Mouse (Mus musculus): ENCODE measurements around the gene Mgea5. TPM values are rescaled to one million over a fixed set of nuclear protein-coding genes. Genes with fewer than 3 reads are reported as not detected.
"Not testable (repeated sequence)": the region's sequence is repeated elsewhere in the genome, so short reads cannot be mapped to it uniquely, and the experiment has no call there.

The Mgea5 gene
- polyA plus RNA-seq (2012; rRNA removed): 74.9 and 76.7 TPM in 2 replicates

DNA sequence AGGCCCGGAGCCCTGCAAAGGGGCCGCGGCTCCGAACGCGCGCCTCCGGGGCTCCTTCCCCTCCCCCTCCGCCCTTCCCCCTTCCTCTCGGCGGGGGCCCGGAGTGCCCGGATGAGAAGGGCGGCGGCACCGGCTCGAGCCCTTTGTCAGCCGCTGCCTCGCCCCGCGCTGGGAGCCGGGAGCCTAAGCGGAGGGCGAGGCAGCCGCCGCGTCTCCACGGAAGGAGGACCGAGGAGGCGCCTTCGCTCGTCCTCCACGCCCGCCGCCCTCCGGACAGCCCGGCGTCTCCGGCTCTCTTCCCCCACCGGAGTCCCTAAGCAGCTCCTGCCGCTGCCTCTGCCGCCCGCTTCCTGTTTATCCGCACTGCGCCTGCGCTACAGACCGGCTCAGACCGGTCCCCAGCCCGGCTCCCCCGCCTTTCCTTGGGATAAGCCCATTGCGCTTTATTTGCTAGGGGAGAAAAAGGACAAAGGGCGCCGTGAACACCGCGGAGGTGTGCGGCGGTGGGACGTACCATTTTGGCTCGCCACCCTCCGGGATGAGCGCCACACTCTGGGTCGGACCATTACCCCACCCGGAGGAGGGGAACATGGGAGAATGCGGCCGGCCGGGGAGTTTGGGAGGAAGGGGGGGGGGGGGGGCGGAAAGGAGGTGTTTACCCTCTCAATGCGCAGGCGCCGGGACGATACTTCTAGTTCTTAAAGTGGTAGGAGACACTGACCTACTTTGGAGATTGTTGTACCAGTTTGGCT, at the start of gene Mgea5:
Mgea5 (minus strand) TSS at position 657 of the 752 bp plus-strand sequence.
- peak; percentile 98 for DNase-seq (ENCODE audit: low spot score)

DNA sequence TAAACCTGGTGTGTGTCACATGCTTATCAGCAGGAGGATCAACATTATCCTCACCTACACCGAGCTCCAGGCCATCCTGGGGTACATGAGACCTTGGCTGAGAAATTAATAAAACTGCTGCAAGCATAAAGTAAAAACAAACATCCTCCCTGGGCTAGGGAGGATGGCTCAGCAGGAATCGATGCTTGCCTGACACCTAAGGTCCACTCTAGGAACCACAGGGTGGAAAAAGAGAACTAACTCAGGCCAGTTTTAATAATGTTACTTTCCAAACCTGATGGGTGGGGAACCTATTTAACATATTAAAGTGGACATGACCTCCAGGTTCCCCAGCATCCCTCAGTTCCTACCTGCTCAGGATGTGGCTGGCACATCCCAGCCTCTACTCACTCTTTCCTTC, 47.0 kb upstream of the Mgea5 start:
- DNase-seq (ENCODE audit: low spot score): no peak

DNA sequence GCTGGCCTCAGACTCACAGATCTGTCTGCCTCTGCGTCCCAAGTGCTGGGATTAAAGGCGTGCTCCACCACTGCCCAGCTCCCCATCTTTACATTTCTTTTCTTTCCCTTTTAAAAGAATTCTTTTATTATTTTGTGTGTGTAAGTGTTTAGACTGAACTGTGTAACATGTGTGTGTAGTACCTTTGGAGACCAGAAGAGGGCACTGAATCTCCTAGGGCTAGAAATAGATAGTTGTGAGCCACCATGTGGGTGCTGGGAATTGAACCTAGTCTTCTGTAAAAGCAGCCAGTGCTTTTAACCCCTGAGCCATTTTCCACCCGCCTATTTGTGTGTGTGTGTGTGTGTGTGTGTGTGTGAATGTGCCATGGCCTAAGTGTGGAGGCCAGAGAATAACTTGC, 44.1 kb upstream of the Mgea5 start:
- no peak for DNase-seq (ENCODE audit: low spot score)

DNA sequence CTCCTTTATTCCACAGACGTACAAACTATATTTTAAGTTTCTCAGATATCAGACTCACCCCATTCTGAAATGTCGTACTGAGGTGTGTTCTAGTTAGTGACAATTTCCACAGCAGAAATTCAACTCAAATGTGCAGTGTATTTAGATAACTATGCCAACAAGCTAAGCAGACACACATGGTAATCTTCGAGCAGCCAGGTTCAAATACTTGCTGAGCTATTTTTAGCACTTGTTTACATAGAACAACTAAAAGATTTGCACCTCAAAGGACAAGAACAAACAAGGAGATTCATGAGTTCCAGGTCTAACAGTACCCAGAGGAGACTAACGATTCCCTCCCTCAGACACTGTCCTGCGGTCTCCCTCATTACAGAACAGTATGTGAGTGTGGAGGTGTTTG, 43.5 kb upstream of the Mgea5 start:
- no peak for DNase-seq (ENCODE audit: low spot score)

DNA sequence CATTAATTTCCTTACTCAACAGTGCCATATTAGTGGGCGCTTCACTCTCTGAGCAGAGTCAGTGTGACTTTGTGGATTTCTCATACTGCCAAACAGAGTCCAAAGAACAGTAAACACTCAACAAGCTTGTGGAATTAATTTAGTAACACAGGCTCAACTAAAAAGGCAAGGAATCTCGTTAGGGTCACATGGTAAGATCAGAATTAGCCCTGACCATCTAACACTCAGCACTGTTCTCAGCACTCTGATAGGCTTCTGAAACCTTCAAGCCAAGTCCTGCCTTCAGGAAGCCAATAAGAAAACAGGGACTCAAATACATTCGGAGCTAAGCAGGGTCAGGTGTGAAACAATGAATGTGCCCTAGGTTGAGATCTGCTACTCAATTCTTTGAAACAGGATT, 42.5 kb upstream of the Mgea5 start:
- DNase-seq (ENCODE audit: low spot score): no peak

DNA sequence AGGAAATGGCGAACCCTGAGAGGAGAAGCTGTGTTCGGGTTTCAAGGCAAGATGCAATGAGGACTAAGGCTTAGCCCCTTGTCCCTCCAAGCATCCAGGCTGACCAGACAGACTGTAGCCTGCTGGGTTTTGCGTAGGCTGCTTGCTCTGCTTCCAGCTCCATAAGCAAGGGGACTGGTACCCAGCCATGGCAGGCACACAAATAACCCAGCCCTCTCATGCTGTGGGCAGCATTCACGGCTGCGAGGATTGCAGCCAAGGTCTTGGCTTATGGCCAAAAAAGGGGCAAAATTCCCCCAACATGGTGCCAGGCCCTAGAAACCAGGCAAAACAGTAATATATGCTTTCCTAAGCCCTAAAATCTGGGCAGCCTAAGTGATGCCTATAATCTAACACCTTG, 38.2 kb upstream of the Mgea5 start:
- no peak for DNase-seq (ENCODE audit: low spot score)

DNA sequence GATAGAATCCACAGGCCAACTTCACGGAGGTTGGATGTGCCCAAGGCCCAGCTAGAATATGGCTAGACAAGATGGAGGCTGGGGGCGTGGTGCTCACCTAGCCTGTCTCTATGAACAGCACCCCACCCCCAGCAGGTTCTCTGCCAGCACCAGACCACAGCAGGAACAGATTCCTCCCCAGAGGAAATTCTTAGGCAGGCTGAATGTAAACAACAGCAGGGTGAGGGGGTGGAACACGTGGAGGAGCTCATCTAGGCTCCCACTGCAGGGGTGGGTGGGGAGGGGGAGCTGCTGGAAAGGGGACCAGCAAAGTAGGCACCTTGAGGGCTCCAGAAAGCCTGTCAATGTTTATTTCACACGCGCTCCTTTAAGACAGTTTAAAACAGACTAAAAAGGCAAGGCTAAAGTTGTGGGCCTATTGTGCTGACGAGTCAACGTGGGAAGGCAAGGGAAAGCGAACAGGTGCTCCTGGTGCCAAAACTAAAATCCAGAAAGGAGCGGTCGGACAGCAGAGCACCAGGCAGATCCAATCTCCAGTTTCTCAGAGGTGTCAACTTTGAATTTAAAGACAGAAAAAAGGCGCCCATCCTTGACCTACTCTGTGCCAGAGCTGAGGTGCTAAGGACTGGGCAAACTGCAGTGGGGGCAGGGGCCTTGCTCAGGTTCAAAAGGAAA, 34.3 kb upstream of the Mgea5 start:
- no peak for DNase-seq (ENCODE audit: low spot score)

DNA sequence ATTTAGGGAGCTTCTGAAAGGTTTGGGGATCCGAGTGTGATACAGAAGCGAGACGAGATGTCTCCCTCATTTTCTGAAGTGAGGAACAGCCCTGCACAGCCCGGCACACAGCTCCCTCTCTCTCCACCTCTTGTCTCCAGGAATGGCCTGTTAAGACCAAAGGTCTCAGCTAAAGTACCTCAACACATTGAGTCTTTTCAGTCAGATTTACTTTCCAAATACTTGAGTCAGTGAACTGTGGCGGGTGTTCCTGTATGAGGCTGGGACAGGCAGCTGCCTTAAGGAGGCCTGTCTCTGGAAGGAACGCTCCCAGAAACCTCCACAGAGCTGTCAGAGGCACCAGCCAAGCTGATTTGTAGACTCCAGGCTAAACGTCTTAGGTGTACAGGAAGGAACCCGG, 33.1 kb upstream of the Mgea5 start:
- DNase-seq (ENCODE audit: low spot score): no peak

DNA sequence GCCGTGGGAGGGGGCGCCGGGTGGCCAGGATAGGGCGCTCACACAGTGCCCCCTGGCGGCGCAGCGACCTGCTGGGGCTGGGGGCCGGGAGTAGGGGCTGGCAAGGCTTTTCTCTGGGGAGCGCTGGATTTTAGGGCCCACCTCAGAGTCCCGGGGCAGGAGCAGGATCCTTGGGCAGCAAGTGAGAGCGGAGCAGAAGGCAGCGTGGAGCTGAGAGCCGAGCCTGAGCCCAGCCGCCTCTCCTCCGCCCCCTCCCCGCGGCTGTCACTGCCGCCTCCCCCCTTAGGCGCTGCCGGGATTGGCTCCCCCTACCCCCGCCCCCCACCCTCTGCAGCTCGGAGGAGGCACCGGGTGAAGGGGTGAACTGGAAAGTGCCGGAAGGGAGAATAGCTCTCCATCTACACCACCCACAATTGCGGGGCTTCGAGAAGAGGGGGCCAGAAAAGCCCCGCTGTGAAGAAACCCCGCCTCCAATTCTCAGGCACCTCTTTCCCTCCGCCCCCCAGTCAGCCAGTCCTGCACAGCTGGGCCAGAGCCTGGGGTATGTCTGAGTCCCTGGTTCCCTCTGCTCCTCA, 32.3 kb upstream of the Mgea5 start, which contains the start of gene Kcnip2:
Kcnip2 (minus strand) TSS at position 231 of the 575 bp plus-strand sequence.
- no peak for DNase-seq (ENCODE audit: low spot score)

DNA sequence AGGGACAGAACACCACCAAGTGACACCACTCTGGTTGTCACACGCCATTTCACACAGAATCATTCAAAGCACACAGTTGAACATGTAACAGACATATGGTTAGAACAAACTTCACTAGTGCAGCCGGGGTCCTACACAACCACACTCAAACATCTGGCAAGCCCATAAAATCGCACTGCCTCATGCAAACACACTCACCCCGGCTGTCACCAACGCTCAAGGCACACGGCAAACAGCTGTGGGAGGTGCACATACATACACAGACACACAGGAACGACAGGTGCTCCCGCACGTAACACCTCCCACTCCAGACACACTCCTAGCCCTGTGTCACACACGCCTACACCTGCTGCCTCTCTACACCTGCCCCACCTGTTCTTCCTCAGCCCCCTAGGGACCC, 31.5 kb upstream of the Mgea5 start:
- DNase-seq (ENCODE audit: low spot score): no peak

DNA sequence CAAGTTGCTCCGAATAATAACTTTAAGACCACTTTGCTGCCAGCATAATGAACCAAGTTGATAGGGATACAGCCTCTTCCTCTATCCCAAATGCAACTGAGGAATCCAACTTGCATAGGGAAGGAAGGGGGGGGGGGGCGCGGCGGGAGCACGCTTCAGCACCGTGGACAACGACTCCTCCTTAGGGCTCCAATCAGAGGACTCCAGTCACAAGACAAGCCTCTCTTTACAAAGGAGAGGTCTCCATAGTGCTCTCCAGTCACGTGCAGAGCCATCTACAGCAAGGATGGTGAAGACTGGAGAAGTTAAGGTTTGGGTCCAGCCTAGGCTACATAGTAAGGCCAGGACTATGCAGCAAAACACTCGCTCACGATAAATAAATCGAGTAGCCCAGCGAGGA, 30.2 kb upstream of the Mgea5 start:
- no peak for DNase-seq (ENCODE audit: low spot score)

DNA sequence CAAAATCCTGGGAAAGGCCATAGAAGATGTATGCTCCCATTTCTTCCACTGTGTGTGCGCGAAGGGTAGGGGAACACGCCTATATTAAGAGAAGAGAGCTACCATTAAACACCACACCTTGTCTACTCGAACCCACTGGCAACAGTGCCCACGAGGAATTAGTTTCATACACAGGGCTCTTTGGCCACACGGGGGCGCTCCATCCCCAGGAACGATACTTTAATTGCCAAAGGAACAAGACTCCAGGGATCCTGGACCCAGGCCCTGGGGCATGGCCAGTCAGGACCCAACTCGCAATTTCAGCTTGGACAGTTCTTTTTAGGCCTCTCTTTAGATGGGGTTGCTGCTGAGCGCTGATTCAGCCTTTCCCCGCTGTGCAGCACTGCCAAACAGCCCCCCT, 29.6 kb upstream of the Mgea5 start:
- peak; percentile 73 for DNase-seq (ENCODE audit: low spot score)

DNA sequence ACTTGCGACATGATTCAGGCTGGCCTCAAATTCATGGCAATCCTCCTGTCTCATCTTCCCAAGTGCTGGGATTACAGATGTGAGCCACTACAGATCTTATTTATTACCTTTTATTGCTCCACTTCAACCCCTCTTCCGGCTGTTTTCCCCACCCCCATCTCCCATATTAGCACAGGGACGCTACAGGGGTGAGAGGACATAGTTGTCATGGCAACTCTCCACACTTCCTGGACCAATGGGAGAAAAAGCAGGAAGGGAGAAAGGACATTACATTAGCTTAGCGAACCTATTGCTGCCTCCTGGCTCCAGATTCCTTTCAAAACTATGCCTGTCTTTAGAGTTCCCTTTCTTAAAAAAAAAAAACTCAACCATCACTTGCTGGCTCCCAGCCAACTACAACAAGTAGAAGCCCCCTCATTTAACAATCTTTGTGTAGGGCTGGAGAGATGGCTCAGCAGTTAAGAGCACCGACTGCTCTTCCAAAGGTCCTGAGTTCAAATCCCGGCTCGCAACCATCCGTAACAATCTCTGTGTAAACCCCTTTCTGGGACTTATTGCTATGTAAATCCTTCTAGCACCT, 29.1 kb upstream of the Mgea5 start:
- no peak for DNase-seq (ENCODE audit: low spot score)

DNA sequence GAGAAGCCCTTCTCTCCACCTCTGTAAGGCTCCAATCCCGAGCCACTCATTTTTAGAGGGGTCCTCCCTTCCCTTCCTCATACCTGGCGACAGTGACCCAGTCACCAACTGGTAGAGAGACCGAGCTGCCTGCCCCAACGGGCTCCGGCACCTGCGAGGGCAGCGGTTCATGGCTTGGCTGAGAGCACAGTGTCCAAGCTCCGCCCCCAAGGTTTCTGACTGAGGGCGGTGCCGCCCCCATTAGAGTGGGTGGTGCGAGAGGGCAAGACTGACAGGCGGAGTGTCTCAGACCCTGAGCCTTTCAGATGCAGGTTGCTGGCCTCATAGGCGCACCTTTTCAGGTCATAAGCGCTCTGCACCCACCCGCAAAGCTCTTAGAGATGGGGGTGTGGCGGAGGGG, 28.5 kb upstream of the Mgea5 start:
- no peak for DNase-seq (ENCODE audit: low spot score)

DNA sequence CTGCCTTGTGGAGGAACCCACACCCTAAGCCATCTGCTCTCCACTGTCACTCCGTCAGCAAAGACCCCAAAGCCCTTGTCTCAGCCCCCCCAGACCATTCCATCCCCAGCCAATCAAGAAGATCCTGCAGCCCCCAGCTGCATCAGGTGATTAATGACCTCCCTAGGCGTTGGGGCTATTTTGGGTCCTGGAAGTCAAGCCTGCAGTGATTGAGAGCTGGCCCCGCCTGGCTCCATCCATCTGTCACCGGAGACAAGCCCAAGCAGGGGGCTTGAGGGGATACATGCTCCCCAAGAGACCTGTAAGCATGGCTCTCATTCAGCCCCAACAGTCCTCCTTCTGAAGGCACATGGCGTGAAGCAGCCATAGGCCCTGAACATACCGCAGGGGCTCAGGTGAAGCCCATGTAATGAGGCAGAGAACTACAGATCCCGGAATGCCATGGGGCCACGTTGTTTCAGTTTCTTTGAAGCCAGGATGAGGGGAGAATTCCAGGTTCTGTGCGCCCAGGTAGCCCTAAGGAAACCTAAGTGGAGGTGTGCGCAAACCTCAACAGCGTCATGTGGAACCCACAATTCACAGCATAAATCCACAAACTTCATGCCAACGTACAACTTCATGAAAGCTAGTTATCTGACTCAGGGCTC, 27.5 kb upstream of the Mgea5 start:
- no peak for DNase-seq (ENCODE audit: low spot score)

DNA sequence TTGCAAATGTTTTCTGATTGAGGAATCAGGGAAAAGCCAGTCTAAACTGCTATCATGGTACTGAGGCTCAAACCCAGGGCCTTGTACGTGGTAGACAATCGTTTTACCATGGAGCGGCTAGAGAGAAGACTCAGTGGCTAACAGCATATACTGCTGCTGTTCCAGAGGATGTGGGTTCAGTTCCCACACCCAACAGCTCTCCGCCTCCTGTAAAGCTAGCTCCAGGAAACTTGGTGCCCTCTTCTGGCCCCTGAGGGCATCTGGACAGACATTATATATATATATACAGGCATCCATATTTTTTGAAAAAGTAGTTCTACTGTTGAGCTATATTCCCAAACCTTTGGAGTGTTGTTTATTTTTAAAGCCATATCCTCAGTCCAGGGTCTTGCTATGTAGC, 24.1 kb upstream of the Mgea5 start:
- DNase-seq (ENCODE audit: low spot score): no peak

DNA sequence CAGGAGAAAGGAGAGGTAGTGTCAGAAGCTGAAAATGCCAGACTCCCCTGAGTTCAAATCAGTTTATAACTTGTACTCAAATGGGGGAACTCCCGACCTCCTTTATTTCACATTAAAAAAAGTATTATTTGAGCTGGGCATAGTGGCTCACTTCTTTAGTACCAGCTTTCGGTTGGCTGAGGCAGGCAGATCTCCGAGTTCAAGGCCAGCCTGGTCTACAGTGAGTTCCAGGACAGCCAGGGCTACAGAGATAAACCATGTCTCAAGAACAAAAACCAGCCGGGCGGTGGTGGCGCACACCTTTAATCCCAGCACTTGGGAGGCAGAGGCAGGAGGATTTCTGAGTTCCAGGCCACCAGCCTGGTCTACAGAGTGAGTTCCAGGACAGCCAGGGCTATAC, 22.2 kb upstream of the Mgea5 start:
- not testable (repeated sequence) for DNase-seq (ENCODE audit: low spot score)

DNA sequence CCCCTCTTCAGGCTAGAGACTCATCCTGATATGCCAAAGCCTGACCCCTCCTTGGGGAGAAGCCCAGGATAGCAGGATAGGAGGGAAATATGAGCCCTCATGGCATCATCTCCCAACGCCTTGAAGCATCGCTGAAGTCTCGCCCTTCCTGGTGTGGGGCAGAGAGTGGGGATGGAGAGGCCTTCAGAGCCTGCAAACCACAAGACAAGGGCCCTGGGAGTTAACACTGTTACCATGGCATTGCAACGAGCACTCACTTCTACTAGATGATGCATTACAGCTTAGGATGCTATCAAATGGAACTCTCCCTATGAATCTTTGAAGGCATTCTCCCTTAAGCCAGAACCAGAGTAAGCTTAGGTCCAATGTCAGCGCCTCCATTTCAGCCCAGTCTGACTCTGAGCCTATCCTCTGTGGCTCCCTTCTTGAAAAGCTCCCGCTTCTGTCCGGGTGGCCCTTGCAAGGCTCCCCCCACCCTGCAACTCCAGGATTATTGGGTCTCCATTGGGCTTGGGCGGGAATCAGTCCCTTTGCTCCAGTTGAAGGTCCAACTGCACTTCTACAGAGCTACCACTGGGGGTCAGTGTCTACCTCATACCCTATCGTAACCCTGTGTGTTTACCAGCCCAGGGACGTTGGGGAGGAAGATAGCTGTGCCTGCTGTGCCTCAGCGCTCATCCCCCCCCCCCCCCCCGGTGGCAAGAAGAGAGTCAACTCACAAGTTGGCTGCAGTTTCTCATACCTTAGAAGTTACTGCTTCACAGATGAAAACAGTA, 21.1 kb upstream of the Mgea5 start:
- no peak for DNase-seq (ENCODE audit: low spot score)

DNA sequence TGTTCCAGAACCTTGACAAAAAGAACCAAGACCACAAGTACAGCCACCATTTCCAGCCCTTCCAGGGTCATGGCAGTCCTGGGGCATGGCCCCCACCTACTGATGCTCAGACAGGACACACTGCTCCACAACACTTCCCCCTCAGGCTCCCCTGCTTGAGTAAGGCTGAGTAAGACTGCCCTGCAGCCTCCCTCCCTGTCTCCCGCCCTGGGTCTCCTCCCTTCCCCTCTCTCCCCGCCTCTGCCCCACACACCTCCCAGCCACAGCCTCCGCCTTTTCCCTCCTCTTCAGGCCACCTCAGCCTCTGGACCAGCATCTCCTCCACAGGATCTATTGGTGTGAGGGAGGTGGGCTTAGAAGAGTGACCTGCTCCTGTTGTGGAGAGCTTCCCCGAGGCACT, 19.8 kb upstream of the Mgea5 start:
- DNase-seq (ENCODE audit: low spot score): no peak

DNA sequence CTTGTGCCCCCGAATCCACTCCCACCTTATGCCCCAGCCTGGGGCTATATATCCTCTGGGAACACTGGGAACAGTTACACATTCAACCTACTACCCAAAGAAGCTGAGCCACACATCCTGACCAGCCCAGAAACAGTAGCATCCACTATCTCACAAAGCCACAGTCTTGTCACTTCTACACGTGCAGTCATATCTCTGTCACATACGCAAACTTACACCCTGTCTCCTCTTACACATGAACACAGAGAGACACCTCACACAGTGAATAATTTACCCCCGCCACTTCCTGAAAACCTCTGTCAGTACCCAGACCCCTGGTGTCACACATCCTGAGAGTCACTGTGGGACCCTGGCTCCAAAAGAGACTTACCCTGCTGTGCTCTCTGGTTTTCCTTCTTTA, 19.1 kb upstream of the Mgea5 start:
- no peak for DNase-seq (ENCODE audit: low spot score)

DNA sequence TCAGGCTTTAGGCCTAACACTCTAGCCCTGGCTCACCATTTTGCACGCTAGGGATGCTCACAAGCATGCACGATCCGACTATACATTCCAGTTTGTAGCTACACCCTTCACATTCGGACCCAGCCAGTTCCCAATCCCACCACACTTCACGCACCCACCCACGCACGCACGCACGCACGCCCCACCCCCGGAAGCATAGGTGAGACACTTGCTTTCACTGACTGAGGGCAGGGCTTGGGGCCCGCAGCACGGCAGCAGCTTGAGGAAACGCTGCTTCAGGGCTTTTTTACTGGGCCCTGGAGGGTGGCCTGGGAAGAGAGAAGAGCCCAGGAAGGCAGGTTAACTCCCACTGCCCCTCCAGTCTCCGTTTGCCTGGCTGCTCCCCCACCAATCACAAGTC, 13.2 kb upstream of the Mgea5 start:
- DNase-seq (ENCODE audit: low spot score): no peak

Data from urinary bladder, adult 2 months (tissue).